Mouse (Mus musculus) lung, embryonic 14.5 days (tissue): ENCODE measurements at regions not wholly inside any gene's neighbourhood (a gene's known extent, or its start where the extent isn't known, plus 50 kb on each side); places are given as distances from the start of the nearest gene placed in this dataset.
A peak's percentile ranks its signal among the peaks of the same experiment; 100 is the strongest.

Experiments
- ATAC-seq: fragments of 200-750 bp; cut with Nextera tagmentation; 2 replicates; pipeline ENCODE4 v1.8.0; 2017; ENCODE audit warnings: mild to moderate bottlenecking, moderate TSS enrichment, moderate library complexity; ENCODE audit not compliant: insufficient read depth
- DNase-seq: peaks from one replicate; pipeline ENCODE4 v3.0.0-alpha.2; 2015
- H3K27ac ChIP-seq: fragments of 300-500 bp; sonication (generic); 2 replicates; pipeline ENCODE4 v1.5.1; 2014; ENCODE audit warnings: low read depth, mild to moderate bottlenecking, moderate library complexity
- H3K27me3 ChIP-seq: fragments of 300-500 bp; sonication (generic); 2 replicates; pipeline ENCODE4 v1.6.1; 2014; ENCODE audit warnings: low read length, control low read depth; ENCODE audit not compliant: insufficient read depth
- H3K36me3 ChIP-seq: fragments of 300-500 bp; sonication (generic); 2 replicates; pipeline ENCODE4 v1.6.1; 2014; ENCODE audit warnings: control low read depth; ENCODE audit not compliant: insufficient read depth
- H3K4me1 ChIP-seq: fragments of 300-500 bp; sonication (generic); 2 replicates; pipeline ENCODE4 v1.6.1; 2014; ENCODE audit warnings: antibody characterized with exemption, control low read depth; ENCODE audit not compliant: insufficient read depth
- H3K4me2 ChIP-seq: fragments of 300-500 bp; sonication (generic); 2 replicates; pipeline ENCODE4 v1.6.1; 2014; ENCODE audit warnings: mild to moderate bottlenecking
- H3K4me3 ChIP-seq: fragments of 300-500 bp; sonication (generic); 2 replicates; pipeline ENCODE4 v1.5.1; 2014; ENCODE audit warnings: low read depth, low read length
- H3K9ac ChIP-seq: fragments of 300-500 bp; sonication (generic); 2 replicates; pipeline ENCODE4 v1.6.1; 2014
- H3K9me3 ChIP-seq: fragments of 300-500 bp; sonication (generic); 2 replicates; pipeline ENCODE4 v1.6.1; 2016; ENCODE audit warnings: low read depth, low read length, control low read depth
- CTCF ChIP-seq: IDR thresholded peaks from 2 replicates; pipeline ENCODE4 v1.5.1; 2016; ENCODE audit warnings: antibody characterized with exemption, low read depth
- WGBS: fragments of 180-500 bp; shearing (Covaris S2); extraction: QIAGEN DNeasy Blood & Tissue Kit; methylation state at CpG from one replicate; pipeline ENCODE4 v1.1.7; 2014; 5-methylcytosine and 5-hydroxymethylcytosine counted together

- ATAC-seq (no peak), DNase-seq (peak; percentile 7)
- Histone ChIP-seq H3K4me2 (no peak overlapping the region), H3K27me3 (no peaks in the 10 kb centered on the region), H3K4me1 (no peaks in the 10 kb centered on the region), H3K9me3 (no peaks in the 10 kb centered on the region), H3K36me3 (no peaks in the 10 kb centered on the region), H3K9ac (no peak overlapping the region), H3K4me3 (no peak overlapping the region), H3K27ac (no peak overlapping the region)
- no peak for TF ChIP-seq CTCF
- 54% methylated on average over 3 of the region's 3 CpGs for WGBS
These were observed 715.6 kb upstream of the Fam160b2 start for GRCm38 (mm10) chr14:71315228-71315627.

GRCm38 (mm10) chr14:71299755-71300154 lies 700.1 kb upstream of the Fam160b2 start:
- H3K4me2 ChIP-seq = no peak overlapping the region
- no peak overlapping the region for H3K27ac ChIP-seq
- H3K4me3 ChIP-seq = no peak overlapping the region
- H3K9ac ChIP-seq = no peak overlapping the region
- no peak for TF ChIP-seq CTCF
- H3K36me3 ChIP-seq = no peaks in the 10 kb centered on the region
- H3K9me3 ChIP-seq = no peaks in the 10 kb centered on the region
- DNase-seq (peak; percentile 17), ATAC-seq (no peak)
- 47% methylated on average over 6 of the region's 6 CpGs for WGBS
- no peaks in the 10 kb centered on the region for H3K4me1 ChIP-seq
- H3K27me3 ChIP-seq = no peaks in the 10 kb centered on the region

GRCm38 (mm10) chr14:71281568-71281967 lies 681.9 kb upstream of the Fam160b2 start:
- no peak overlapping the region for H3K9ac ChIP-seq
- H3K4me1 ChIP-seq = no peaks in the 10 kb centered on the region
- H3K4me3 ChIP-seq = no peak overlapping the region
- H3K36me3 ChIP-seq = no peaks in the 10 kb centered on the region
- no peak overlapping the region for H3K4me2 ChIP-seq
- H3K27ac ChIP-seq = no peak overlapping the region
- 79% methylated on average over 14 of the region's 14 CpGs for WGBS
- no peaks in the 10 kb centered on the region for H3K27me3 ChIP-seq
- no peak for TF ChIP-seq CTCF
- no peaks in the 10 kb centered on the region for H3K9me3 ChIP-seq
- ATAC-seq = no peak
- no peak for DNase-seq

GRCm38 (mm10) chr14:71276309-71276791 lies 676.7 kb upstream of the Fam160b2 start:
- ATAC-seq (peak; percentile 44; the same call in 1 of the 2 replicates), DNase-seq (peak; percentile 72)
- 36% methylated on average over 12 of the region's 12 CpGs for WGBS
- Histone ChIP-seq H3K36me3 (no peaks in the 10 kb centered on the region), H3K27ac (no peak overlapping the region), H3K4me2 (peak overlapping the region; percentile 3; the same call in 1 of the 2 replicates), H3K4me3 (no peak overlapping the region), H3K27me3 (no peaks in the 10 kb centered on the region), H3K9ac (no peak overlapping the region), H3K9me3 (no peaks in the 10 kb centered on the region), H3K4me1 (no peaks in the 10 kb centered on the region)
- no peak for TF ChIP-seq CTCF

- Histone ChIP-seq H3K4me3 (no peak overlapping the region), H3K27me3 (no peaks in the 10 kb centered on the region), H3K4me2 (no peak overlapping the region), H3K9me3 (no peaks in the 10 kb centered on the region), H3K4me1 (no peaks in the 10 kb centered on the region), H3K36me3 (no peaks in the 10 kb centered on the region), H3K9ac (no peak overlapping the region), H3K27ac (no peak overlapping the region)
- WGBS = 85% methylated on average over 2 of the region's 2 CpGs
- ATAC-seq (no peak), DNase-seq (no peak)
- no peak for TF ChIP-seq CTCF
These were observed 672.8 kb upstream of the Fam160b2 start for GRCm38 (mm10) chr14:71272470-71272869.

- 82% methylated on average over 4 of the region's 4 CpGs for WGBS
- ATAC-seq (no peak), DNase-seq (no peak)
- Histone ChIP-seq H3K9ac (no peak overlapping the region), H3K4me2 (no peak overlapping the region), H3K27me3 (no peaks in the 10 kb centered on the region), H3K36me3 (no peaks in the 10 kb centered on the region), H3K4me1 (no peaks in the 10 kb centered on the region), H3K27ac (no peak overlapping the region), H3K4me3 (no peak overlapping the region), H3K9me3 (no peaks in the 10 kb centered on the region)
- no peak for TF ChIP-seq CTCF
These were observed 658.0 kb upstream of the Fam160b2 start for GRCm38 (mm10) chr14:71257650-71258049.

GRCm38 (mm10) chr14:71254207-71254606 lies 654.6 kb upstream of the Fam160b2 start:
- Histone ChIP-seq H3K4me2 (no peak overlapping the region), H3K9ac (no peak overlapping the region), H3K27ac (no peak overlapping the region), H3K9me3 (no peaks in the 10 kb centered on the region), H3K4me1 (no peaks in the 10 kb centered on the region), H3K4me3 (no peak overlapping the region), H3K27me3 (no peaks in the 10 kb centered on the region), H3K36me3 (no peaks in the 10 kb centered on the region)
- 24% methylated on average over 1 of the region's 1 CpGs for WGBS
- DNase-seq (no peak), ATAC-seq (0 out of 2 replicates have a peak, but pooled peaks have one; percentile 35)
- TF ChIP-seq CTCF = no peak

- Histone ChIP-seq H3K9me3 (no peaks in the 10 kb centered on the region), H3K4me3 (no peak overlapping the region), H3K36me3 (no peaks in the 10 kb centered on the region), H3K27ac (no peak overlapping the region), H3K9ac (no peak overlapping the region), H3K4me2 (no peak overlapping the region), H3K27me3 (no peaks in the 10 kb centered on the region), H3K4me1 (no peaks in the 10 kb centered on the region)
- ATAC-seq (no peak), DNase-seq (no peak)
- TF ChIP-seq CTCF = no peak
- WGBS = 71% methylated on average over 3 of the region's 3 CpGs
These were observed 652.5 kb upstream of the Fam160b2 start for GRCm38 (mm10) chr14:71252136-71252535.
